Mouse (Mus musculus): Measurements from ENCODE around the gene Stxbp4. TPM values are rescaled to one million over a fixed set of nuclear protein-coding genes. Genes with fewer than 3 reads are reported as not detected.

Stxbp4 gene
- polyA plus RNA-seq, 1 experiment from 2014 or later = 37.6 TPM

DNA sequence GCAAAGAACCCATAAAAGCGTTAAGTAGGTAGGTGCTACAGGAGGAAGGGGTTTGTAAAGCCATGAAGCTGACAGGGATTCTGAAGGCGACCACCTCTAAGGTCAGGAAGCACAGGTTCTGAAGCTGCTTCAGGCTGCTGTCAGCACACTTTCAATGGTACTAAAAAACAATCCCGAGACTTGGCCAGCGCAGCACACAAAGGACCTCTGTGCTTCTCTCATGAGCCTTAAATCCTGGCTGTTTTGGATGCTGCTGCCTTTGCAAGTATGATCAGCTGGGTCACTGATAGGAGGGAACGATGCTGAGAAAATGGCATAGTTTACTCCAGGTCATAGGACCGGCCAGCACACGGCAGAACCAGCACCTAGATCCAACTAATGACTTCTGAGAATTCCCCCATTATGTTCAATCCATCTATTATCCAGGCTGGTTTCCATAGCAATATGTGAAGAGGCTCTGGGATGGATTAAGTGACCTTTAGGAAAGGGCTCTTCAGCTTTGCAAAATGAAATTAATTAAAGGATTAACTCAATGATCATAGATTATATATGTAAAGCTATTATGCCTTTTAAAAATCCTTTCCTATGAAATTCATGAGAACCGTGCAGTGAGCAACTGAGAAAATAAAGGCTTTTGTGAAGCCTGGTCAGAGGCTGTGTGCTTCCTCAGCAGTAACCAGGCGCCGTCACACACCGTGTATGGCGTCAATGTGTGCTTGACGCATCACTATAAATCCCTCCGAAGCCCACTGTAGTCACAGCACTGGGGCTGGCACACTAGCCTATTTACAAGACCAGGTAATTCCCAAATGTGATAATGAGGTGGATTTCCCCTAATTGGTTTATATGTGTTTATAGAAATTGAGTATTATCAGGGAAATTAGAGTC lies 152.9 kb downstream of the Stxbp4 start:
- H3K27ac ChIP-seq = peak overlapping the region; percentile 23; the same call in 1 of the 2 replicates
- no peaks in the 10 kb centered on the region for H3K27me3 ChIP-seq
- ATAC-seq (ENCODE audit: low FRiP score) = 0 out of 2 replicates have a peak, but pooled peaks have one; percentile 26
- H3K9me3 ChIP-seq (replicated peaks) = no peaks in the 10 kb centered on the region
- H3K9ac ChIP-seq = no peak overlapping the region
- no peak overlapping the region for H3K4me3 ChIP-seq
- WGBS = 65% methylated on average over 14 of the region's 14 CpGs
- H3K4me1 ChIP-seq = peaks cover 9% of the 10 kb centered on the region
- no peak overlapping the region for H3K4me2 ChIP-seq (replicated peaks)
- peaks cover 21% of the 10 kb centered on the region for H3K36me3 ChIP-seq

DNA sequence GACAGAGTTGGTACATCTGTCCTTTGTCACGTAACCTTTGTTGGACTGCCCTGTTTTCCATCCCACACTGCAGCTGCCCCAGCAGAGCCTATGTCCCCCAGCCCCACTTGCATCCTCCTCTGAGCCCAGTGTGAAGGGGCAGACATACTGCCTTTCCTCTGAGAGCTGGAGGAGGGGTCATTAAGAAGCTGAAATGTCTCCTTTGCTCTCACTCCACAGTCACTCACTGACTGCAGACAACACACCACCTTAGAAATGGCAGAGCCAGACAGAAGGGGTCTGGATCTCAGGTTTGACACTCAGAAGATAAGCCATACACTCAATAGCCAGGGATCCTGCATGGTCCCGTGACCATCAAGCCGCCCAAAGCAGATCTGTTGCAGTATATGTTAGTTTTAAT lies 154.1 kb downstream of the Stxbp4 start:
- H3K27ac ChIP-seq = no peak overlapping the region
- H3K9ac ChIP-seq = no peak overlapping the region
- no peaks in the 10 kb centered on the region for H3K9me3 ChIP-seq (replicated peaks)
- no peak for ATAC-seq (ENCODE audit: low FRiP score)
- no peak overlapping the region for H3K4me2 ChIP-seq (replicated peaks)
- H3K4me3 ChIP-seq = no peak overlapping the region
- WGBS = 89% methylated on average over 3 of the region's 3 CpGs
- H3K36me3 ChIP-seq = peaks cover 26% of the 10 kb centered on the region
- H3K27me3 ChIP-seq = no peaks in the 10 kb centered on the region
- peaks cover 9% of the 10 kb centered on the region for H3K4me1 ChIP-seq

DNA sequence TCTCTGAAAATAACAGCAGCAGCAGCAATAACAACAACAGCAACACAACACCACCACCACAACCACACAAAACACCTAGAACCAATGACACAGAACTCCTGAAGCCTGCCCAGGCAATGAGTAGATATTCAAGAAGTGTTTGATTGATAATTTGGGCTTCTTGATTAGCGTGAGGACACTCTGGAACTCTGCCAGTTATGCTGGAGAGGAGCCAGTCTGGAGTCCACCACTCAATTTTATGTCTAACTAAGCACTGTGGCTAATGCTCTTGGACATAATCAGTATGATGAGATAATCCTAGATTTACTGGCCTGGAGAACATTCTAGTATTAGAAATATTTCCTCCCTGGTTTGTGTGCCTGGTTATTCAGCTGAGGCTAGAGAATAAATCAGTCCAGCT lies 156.1 kb downstream of the Stxbp4 start:
- Histone ChIP-seq H3K4me3 (no peak overlapping the region), H3K9ac (no peak overlapping the region), H3K9me3 (replicated peaks) (no peaks in the 10 kb centered on the region), H3K36me3 (peaks cover 15% of the 10 kb centered on the region), H3K27me3 (no peaks in the 10 kb centered on the region), H3K27ac (no peak overlapping the region), H3K4me2 (replicated peaks) (no peak overlapping the region), H3K4me1 (peaks cover 9% of the 10 kb centered on the region)
- no peak for ATAC-seq (ENCODE audit: low FRiP score)
- WGBS = 71% methylated on average over 1 of the region's 1 CpGs

DNA sequence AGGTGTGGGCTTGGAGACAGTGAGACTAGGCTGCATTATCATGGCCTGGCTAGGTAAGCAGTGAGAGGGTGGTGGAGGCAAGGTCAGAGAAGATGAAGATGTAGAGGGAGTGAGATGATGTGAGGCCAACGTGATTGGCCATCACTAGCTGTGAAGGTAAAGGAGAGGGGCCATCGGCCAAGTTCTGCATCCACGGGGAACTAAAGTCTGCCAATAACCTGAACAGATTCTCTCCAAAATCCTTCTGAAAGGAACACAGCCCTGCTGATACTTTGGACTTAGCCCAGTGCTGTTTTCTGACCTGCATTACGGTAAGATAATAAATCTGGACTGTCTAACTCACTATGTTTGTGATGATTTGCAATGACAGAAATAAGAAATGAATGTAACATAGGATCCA lies 167.6 kb downstream of the Stxbp4 start:
- Histone ChIP-seq H3K4me3 (no peak overlapping the region), H3K9ac (no peak overlapping the region), H3K4me2 (replicated peaks) (no peak overlapping the region), H3K4me1 (no peaks in the 10 kb centered on the region), H3K36me3 (no peaks in the 10 kb centered on the region), H3K9me3 (replicated peaks) (no peaks in the 10 kb centered on the region), H3K27me3 (no peaks in the 10 kb centered on the region), H3K27ac (no peak overlapping the region)
- ATAC-seq (ENCODE audit: low FRiP score) = no peak
- 92% methylated on average over 4 of the region's 4 CpGs for WGBS

DNA sequence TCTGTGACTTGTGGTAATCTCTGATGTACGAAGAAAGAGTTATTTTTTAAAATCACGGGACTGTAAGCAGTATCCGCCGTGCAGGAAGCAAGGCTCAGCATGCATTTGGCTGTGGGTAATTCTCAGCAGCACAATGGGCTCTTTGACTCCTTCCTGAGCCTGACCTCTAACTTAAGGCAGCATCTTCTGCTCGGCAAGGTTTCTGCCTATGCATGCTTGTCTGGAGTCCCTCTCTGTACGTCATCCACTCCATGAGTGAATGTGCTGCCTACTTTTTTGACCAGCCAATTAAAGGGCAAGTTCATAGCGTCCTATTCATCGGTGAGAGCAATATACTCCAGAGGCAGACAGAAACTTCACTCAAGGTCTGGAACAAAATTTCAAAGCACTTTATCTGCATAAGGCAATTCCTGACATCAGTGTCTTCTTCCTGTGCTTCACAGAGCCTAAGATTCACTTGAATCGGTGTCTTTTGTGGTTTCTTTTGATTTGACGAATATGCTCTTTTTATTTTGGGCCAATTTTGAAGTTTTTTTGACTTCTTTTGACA lies 173.8 kb downstream of the Stxbp4 start:
- no peak for ATAC-seq (ENCODE audit: low FRiP score)
- Histone ChIP-seq H3K36me3 (no peaks in the 10 kb centered on the region), H3K27ac (no peak overlapping the region), H3K27me3 (no peaks in the 10 kb centered on the region), H3K9ac (no peak overlapping the region), H3K9me3 (replicated peaks) (no peaks in the 10 kb centered on the region), H3K4me1 (no peaks in the 10 kb centered on the region), H3K4me2 (replicated peaks) (no peak overlapping the region), H3K4me3 (no peak overlapping the region)
- 64% methylated on average over 10 of the region's 10 CpGs for whole genome bisulfite sequencing

DNA sequence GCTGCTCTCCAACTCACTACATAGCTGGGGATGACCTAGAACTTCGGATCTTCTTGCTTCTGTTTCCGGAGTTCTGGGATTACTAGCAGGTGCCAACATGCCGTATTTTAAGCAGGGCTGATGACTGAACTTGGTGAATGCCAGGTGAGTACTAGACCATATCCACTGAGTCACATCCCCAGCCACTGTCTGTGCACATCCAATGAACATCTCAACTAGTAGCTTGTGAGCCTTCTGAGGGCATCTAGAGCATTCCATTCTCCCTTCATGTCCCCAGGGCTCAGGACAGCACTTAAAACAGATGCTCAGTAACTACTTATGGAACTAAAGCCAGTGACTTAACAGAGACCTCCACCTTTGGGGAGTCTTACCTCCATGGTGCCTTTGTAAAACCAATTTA lies 177.4 kb downstream of the Stxbp4 start:
- no peak overlapping the region for H3K27ac ChIP-seq
- ATAC-seq (ENCODE audit: low FRiP score) = no peak
- H3K4me3 ChIP-seq = no peak overlapping the region
- H3K27me3 ChIP-seq = no peaks in the 10 kb centered on the region
- no peaks in the 10 kb centered on the region for H3K9me3 ChIP-seq (replicated peaks)
- WGBS = 89% methylated on average over 3 of the region's 3 CpGs
- no peak overlapping the region for H3K4me2 ChIP-seq (replicated peaks)
- no peak overlapping the region for H3K9ac ChIP-seq
- H3K36me3 ChIP-seq = no peaks in the 10 kb centered on the region
- no peaks in the 10 kb centered on the region for H3K4me1 ChIP-seq

DNA sequence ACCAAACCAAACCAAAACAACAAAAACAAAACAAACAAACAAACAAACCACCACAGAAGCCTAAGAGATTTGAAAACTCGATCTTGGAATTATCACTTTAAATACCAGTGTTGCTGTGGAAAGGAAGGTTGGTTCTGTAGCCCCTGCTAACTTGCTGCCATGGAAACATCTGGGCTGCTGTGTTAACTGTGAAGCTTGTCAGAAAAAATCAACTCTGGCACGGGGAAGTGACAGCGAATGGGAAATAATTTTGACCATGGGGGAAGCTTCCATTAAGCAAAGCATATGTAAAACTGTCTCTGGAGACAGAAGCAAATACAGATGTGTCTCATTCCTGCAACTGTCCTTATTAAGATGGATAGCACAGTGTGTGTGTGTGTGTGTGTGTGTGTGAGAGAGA lies 185.8 kb downstream of the Stxbp4 start:
- Histone ChIP-seq H3K36me3 (no peaks in the 10 kb centered on the region), H3K9me3 (replicated peaks) (no peaks in the 10 kb centered on the region), H3K27me3 (no peaks in the 10 kb centered on the region), H3K9ac (no peak overlapping the region), H3K27ac (no peak overlapping the region), H3K4me2 (replicated peaks) (no peak overlapping the region), H3K4me1 (no peaks in the 10 kb centered on the region), H3K4me3 (no peak overlapping the region)
- 48% methylated on average over 3 of the region's 3 CpGs for WGBS
- ATAC-seq (ENCODE audit: low FRiP score) = no peak

DNA sequence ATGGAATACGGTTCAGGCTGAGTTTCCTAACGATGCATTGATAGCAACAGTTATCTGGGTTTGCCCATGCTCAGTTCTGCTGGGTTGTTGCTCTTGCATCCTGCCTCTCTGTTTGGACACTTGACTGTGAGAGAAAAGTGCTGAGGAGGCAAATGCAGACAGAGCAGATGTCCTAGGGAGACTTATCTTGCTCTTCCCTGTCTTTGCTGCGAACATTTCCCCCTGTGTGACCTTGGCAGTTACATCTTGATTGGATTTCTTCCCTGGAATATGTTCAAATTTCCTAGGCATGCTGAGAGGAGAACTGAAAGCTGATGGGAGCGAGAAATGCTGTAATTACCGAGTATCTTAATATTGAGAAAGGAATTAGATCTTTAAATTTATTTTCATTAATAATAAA lies 186.4 kb downstream of the Stxbp4 start:
- Histone ChIP-seq H3K4me3 (no peak overlapping the region), H3K9ac (no peak overlapping the region), H3K9me3 (replicated peaks) (no peaks in the 10 kb centered on the region), H3K36me3 (no peaks in the 10 kb centered on the region), H3K27ac (no peak overlapping the region), H3K27me3 (no peaks in the 10 kb centered on the region), H3K4me1 (no peaks in the 10 kb centered on the region), H3K4me2 (replicated peaks) (no peak overlapping the region)
- 74% methylated on average over 5 of the region's 5 CpGs for WGBS
- ATAC-seq (ENCODE audit: low FRiP score) = no peak

DNA sequence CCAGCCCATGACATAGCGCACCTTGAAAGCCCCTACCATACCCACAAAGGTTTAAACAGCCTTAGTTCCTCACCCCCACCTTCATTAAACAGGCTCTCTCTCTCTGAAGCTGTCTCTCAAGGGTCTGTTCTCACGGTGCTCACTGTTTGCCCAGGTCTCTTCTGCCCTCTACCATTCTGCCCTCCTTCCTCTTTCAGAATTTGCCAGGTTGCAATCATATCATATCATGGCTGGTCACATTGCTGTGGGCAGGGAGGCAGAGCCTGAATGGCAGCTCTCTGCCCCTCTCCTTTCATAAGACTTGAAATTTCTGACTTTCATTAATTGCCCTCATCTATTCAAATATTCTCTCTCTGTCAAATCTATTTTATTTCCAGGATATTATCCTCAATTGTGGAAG lies 195.4 kb downstream of the Stxbp4 start:
- WGBS = 83% methylated on average over 2 of the region's 2 CpGs
- Histone ChIP-seq H3K9ac (no peak overlapping the region), H3K4me1 (no peaks in the 10 kb centered on the region), H3K9me3 (replicated peaks) (no peaks in the 10 kb centered on the region), H3K4me2 (replicated peaks) (no peak overlapping the region), H3K27me3 (no peaks in the 10 kb centered on the region), H3K27ac (no peak overlapping the region), H3K4me3 (no peak overlapping the region), H3K36me3 (no peaks in the 10 kb centered on the region)
- ATAC-seq (ENCODE audit: low FRiP score) = no peak

DNA sequence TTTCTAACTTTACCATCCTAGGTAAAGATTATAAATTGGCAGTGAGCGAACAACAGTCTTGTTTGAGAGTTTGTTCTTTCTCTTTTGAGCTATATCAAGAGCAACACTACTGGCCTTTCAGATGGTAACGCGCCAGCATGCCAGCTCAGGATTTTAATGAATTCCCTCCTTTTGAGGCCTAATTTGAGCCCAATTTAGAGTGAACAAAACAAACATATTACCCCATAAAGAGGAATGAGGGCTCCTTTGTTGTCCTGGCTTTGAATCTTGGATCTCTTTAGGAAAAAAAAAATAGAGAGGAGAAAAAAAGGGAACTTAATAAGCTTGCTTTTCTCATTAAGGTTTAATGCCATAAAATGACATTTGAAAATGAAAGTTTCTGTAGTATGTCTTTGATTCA lies 197.0 kb downstream of the Stxbp4 start:
- H3K9me3 ChIP-seq (replicated peaks) = no peaks in the 10 kb centered on the region
- H3K27me3 ChIP-seq = no peaks in the 10 kb centered on the region
- no peak for ATAC-seq (ENCODE audit: low FRiP score)
- 78% methylated on average over 3 of the region's 3 CpGs for WGBS
- no peak overlapping the region for H3K27ac ChIP-seq
- no peaks in the 10 kb centered on the region for H3K36me3 ChIP-seq
- H3K4me2 ChIP-seq (replicated peaks) = no peak overlapping the region
- no peak overlapping the region for H3K4me3 ChIP-seq
- H3K9ac ChIP-seq = no peak overlapping the region
- no peaks in the 10 kb centered on the region for H3K4me1 ChIP-seq

DNA sequence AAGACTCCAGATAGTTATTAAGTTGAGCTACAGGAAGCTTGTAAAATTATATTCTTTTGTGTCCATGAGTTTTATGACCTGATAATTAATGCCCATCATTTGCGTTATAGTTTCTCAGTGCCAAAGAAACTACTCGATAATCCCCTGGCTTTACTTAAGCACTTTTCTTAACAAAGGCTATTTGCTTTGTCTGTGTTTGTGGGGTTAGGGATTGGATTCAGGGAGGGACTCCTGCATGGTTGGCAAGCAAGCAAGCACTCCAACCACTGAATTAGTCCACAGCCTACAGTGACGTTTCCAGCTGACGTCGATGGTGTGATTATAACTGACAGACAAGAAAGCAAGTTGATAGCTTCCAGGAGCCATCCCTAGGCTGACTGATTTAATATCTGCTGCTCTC lies 199.1 kb downstream of the Stxbp4 start:
- H3K9me3 ChIP-seq (replicated peaks) = no peaks in the 10 kb centered on the region
- H3K9ac ChIP-seq = no peak overlapping the region
- WGBS = 88% methylated on average over 5 of the region's 5 CpGs
- no peak overlapping the region for H3K4me2 ChIP-seq (replicated peaks)
- H3K4me3 ChIP-seq = no peak overlapping the region
- no peaks in the 10 kb centered on the region for H3K4me1 ChIP-seq
- no peaks in the 10 kb centered on the region for H3K27me3 ChIP-seq
- no peak overlapping the region for H3K27ac ChIP-seq
- no peaks in the 10 kb centered on the region for H3K36me3 ChIP-seq
- no peak for ATAC-seq (ENCODE audit: low FRiP score)
